Mouse (Mus musculus) cerebellum, adult 11-12 months (tissue): ENCODE measurements around the gene Cdca5.
"Not testable (repeated sequence)": the region's sequence is repeated elsewhere in the genome, so short reads cannot be mapped to it uniquely, and the experiment has no call there.

ENCODE experiments used
- DNase-seq: peaks from one replicate; pipeline ENCODE4 v3.0.0; 2022

Gene Cdca5

DNA sequence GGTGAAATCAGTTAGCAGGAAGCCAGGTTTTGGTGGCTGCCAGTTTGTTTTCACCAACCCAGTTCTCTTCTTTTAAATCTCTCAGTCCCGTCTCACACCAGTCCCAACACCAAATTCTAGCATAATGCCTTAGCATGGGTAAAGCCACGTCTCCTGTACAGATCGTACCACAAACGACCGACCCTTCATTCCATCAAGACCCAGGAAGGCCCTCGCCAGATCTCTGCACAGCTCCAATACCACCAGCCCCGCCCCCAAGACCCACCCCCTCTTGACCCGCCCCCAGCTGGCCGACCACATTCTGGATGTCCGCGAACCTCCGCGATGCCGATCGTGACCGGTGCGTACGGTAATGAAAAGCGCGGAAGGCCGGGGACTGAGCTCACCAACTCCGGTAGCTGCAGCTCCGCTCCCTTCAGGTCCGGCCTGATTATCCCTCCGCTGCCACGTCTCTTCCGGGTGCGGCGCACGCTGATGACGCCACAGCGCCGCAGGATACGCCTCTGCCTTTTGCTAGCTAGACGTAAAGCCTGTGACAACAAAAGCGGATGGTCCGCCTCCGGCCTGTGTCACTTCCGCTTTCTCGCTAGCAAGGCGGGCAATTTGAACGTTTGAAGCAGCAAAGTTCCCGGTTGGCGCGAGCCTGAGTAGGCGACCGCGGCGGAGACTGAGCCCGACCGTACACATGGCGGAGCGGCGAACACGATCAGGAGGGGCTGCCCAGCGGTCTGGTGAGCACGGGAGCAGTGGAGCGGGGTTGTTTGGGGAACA, at the start of gene Cdca5, which contains the start of gene Zfpl1:
Cdca5 (plus strand) TSS at position 506 of the 771 bp plus-strand sequence.
Zfpl1 (minus strand) TSS at position 479 of the 771 bp plus-strand sequence.
- DNase-seq, result peak; percentile 98

- DNase-seq, result no peak
Measured at GRCm38 (mm10) chr19:6035966-6036585, 48.7 kb upstream of the Cdca5 start.

DNA sequence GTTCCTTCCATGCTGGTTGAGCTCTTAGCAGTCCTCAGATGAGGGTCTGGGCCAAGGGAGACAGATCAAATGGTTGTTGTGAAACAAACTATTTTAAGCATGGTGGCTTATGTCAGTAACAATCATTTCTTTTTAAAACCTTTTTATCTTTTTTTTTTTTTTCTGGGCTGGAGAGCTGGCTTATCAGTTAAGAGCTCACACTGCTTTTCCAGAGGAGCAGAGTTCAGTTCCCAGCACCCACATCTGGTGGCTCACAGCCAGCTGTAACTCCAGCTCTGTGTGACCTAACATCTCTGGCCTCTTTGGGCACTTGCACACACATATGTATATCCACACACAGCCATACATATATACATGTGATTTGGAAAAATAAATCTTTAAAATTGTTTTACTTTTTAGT, 47.1 kb upstream of the Cdca5 start:
- DNase-seq, result no peak

GRCm38 (mm10) chr19:6038326-6038725, 46.5 kb upstream of the Cdca5 start:
- no peak for DNase-seq

DNA sequence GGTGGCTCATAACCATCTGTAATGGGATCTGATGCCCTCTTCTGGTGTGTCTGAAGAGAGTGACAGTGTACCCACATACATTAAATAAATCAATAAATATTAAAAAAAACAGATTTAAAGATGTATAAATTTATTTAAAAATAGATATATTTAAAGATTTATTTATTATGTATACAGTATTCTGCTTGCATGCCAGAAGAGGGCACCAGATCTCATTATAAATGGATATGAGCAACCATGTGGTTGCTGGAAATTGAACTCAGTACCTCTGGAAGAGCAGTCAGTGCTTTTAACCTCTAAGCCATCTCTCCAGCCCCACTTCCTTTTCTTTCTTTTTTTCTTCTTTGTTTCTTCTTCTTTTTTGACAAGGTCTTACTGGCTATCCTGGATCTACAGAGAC, 44.8 kb upstream of the Cdca5 start:
- no peak for DNase-seq

GRCm38 (mm10) chr19:6042293-6042692, 42.5 kb upstream of the Cdca5 start:
- peak; percentile 26 for DNase-seq

GRCm38 (mm10) chr19:6044102-6044501, 40.7 kb upstream of the Cdca5 start:
- not testable (repeated sequence) for DNase-seq

- DNase-seq, result peak; percentile 20
Measured at GRCm38 (mm10) chr19:6045366-6046293, 39.2 kb upstream of the Cdca5 start.

DNA sequence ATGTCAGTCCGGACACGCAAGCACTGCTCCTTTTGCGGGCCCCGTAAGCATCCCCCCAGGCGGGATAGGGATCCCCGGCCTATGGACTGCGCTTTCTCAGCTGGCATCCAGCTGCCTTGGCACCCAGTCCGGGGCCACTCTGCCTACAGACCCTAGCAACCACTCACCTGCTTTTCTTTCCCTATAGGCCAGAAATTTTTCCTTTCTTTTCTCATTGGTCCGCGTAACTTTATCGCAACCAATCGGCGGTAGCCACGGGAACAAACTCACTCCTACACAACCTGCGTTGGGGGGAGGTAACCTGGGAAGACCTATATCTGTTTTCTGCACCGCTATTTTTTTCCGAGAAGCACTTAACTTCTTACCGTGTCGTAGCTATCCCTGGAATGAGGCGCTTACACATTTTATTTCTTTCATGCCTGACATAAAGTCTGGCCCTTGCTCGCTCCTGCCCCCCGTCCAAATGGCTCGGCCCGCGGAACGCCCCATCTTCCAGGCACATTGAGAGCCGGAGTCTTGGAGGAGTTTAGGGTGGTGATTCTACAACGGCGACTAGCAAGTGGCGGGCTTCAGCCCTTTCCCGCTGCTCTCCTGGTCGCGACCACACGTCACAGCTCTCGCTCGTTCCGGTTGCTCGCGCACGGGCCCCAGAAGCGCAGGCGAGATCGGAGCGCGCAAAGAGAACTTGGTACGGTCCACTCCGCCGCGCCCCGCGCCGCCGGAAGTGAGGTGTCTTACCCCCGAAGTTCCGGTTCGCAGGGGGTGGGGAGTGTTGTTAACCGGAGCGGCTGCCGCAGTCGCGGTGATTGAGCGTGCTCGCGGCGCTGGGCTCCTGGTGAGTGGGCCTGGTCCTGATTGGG, 38.3 kb upstream of the Cdca5 start, which contains the start of gene Syvn1:
Syvn1 (plus strand) TSS at position 283 of the 860 bp plus-strand sequence.
- peak; percentile 91 for DNase-seq

DNA sequence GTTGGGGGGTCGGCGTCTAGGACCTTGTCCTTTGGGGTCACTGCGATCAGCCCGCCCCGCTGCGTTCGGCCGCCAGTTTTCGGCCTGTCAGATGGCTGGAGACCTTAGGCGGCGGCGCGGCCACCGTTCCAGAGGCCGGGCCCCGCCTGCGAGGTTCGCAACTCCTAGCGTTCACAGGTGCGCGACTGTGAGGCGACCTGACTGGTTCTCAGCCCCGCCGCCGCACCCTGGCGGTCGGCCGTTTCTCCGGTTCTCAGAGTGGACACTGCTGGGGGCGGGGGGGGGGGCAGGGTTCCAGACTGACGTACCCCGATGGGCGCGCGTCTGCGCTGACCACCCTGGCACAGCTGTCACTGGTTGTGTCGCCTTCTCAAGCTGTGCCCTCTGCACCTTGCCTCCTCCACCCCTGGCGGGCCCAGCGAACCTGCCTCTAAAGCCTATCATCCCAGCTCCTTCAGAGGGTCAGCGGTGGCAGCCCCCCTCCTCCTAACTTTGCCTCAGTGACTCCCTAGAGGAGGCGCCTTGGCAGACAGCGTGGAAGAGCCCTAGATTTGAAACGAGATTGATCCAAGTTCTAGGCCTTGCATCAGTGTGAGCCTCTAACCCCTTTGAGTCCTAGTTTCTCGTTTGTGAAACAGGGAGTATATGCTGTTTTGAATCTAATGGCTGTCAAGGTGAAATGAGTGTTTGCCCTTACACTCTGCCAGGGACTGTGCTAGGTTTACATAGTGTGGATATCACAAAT, 37.5 kb upstream of the Cdca5 start:
- peak; percentile 68 for DNase-seq

DNA sequence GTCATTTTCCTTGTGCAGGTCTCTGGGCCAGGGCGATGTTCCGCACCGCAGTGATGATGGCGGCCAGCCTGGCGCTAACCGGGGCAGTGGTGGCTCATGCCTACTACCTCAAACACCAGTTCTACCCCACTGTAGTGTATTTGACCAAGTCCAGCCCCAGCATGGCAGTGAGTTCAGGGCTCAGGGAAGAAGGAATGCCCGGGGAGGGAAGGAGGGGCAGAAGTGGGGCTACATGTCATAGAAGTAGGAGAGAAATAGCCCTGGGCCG, 37.0 kb upstream of the Cdca5 start:
- peak; percentile 42 for DNase-seq

DNA sequence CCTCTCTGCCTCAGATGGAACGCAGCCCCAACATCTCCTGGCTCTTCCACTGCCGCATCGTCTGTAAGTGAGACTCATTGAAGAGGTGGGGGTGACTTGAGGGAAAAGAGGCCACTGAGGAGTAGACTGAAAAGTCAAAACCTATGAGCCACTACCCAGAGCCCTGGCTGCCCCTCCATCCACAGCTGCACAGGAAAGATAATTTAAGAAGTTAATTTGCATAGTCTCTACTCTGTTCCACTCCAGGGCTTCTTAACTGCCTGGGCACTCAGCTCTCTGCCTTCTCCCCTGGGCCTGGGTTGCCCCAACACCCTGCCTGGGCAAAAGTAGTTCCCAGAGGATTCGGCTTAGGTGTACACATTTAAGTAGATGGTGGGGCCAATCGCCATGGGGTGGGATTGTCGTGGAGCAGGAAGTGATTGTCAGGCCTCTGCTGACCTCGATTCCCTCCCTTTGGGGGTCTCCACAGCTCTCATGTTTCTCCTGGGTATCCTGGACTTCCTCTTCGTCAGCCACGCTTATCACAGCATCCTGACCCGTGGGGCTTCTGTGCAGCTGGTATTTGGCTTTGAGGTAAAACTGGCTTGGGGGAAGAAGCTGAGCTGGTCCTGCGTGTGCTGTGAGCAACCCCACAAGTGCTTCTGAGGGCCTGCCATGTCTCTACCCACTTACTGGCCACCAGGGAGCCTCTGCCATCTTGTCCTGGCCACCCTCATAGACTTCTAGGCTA, 35.9 kb upstream of the Cdca5 start:
- DNase-seq, result peak; percentile 32

- peak; percentile 26 for DNase-seq
Measured at GRCm38 (mm10) chr19:6052516-6052915, 32.3 kb upstream of the Cdca5 start.

GRCm38 (mm10) chr19:6054296-6054695, 30.5 kb upstream of the Cdca5 start:
- no peak for DNase-seq

DNA sequence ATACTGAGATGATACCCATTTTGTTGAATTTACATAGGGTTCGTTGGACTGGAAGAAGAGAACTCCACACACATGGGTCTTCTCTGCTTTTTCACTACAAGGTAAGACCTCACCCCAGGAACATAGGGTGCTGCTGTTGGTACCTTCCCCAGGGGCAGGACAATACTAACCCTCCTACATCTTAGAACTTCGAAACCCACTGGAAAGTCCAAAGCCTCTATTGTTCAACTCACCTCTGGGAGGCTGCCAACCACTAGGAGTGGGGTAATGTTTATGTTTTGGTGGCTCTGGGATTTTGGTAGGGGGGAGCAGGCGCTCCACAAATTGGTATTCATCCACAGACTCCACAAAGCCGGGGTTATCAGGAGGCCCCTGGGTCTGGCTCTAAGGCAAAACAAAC, 28.1 kb upstream of the Cdca5 start:
- DNase-seq, result peak; percentile 50

GRCm38 (mm10) chr19:6057313-6058096, 27.3 kb upstream of the Cdca5 start, which contains the start of the genes Mrpl49 and Fau:
TSS of gene Mrpl49 (minus strand) at chr19:6057785.
TSS of gene Fau (plus strand) at chr19:6057844.
- DNase-seq, result peak; percentile 99

DNA sequence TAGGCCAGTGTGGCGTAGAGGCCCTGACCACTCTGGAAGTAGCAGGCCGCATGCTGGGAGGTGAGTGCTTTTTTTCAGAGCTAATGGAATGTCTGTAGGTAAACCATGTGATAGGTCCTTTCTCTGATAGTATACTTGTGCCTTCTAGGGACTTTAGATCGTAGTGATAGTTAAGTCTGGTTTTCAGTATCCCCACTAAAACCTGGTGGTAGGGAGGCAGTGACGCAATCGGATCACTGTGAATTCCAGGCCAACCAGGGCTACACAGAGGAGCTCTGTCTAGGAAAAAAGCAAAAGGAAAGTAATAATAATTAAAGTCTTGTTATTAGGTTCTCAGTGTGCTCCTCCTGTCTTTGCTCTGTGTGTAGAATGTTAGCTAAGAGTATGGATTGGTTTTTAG, 26.3 kb upstream of the Cdca5 start:
- DNase-seq, result no peak

DNA sequence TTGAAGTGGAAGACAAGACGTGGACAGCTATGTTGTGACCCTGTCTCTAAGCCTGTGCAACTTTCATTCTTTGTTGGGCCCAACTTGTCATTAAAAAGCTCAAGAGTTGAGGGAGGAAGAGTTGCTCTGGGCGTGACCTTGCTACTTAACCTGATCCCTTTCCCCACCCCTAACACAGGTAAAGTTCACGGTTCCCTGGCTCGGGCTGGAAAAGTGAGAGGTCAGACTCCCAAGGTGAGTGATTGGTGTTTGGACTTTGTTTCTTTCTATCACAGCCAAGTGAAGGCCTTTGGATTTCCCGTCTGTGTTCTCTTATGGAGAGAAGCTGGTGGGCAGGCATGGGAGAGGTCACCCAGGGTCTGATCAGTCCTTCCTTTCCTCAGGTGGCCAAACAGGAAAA, 25.8 kb upstream of the Cdca5 start:
- DNase-seq, result peak; percentile 30

DNA sequence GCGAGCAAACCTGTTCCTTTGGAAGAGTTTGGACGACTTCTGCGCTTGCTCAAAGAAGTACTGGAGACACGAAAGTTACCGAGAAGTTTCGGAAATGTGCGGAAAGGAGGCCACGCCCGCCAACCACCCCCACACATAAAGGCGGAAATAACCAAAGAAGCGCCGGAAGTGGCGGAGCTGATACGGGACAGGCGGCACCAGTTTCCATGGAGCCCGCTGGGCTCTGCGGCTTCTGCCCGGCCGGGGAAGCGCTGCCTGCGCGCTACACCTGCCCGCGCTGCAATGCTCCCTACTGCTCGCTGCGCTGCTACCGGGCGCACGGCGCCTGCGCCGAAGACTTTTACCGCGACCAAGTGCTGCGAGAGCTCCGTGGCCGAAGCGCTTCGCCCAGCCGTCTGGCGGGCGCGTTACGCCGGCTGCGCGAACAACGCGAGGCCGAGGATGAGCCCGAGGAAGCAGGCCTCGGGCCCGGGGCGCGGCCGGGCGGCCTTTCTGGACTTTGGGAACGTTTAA, 23.7 kb upstream of the Cdca5 start, which contains the start of gene Znhit2:
Znhit2 (plus strand) TSS at position 172 of the 513 bp plus-strand sequence.
- DNase-seq, result peak; percentile 86
